Mouse (Mus musculus) forelimb bud, embryonic 11.5 days (tissue): Measurements from ENCODE around the gene Pgs1.

ENCODE experiments used
- DNase-seq: peaks from one replicate; pipeline ENCODE4 v3.0.0-alpha.2; 2012; ENCODE audit warnings: low read depth, low spot score

Gene Pgs1

GRCm38 (mm10) chr11:118042791-118043190 lies 56.7 kb downstream of the Pgs1 start:
- no peak for DNase-seq

GRCm38 (mm10) chr11:118043293-118043907 lies 57.3 kb downstream of the Pgs1 start:
- DNase-seq = no peak

- DNase-seq = no peak
Measured at GRCm38 (mm10) chr11:118049641-118050040, 63.5 kb downstream of the Pgs1 start.

DNA sequence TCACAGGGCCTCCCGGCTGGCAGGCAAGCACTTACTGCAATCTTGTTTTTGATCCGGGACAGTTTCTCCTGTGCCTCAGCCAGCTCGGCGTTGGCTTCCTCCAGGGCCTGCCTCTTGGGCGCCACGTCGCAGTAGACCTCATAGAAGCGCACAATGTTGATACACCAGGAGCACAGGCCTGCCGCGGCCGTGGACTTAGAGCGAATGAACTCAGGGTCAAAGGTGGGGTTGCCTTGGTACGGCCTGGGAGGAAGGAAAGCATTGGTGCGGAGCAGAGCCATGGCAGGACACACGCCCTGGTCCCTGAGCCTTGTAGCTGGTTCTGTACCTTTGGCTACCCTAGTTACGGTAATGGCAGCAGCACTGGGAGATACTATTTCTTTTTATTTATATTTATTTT lies 64.1 kb downstream of the Pgs1 start:
- no peak for DNase-seq

DNA sequence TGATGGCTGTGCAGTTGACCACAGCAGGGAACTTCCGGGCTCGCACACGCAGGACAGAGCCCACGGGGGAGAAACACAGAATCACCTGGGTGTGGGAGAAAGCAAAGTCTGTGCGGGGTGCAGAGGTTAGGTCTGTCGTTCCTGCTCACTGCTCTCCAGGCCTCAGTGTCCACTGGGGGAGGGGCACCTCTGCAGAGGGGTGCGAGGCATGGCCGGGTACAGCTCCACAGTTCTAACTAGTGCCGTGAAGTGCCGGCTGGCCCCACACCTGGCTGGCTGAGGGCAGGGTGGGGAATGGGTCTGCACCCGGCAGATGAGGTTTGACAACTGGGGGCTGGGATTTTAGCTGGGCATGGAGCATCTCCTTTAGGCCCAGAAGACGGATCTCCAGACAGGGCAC lies 72.3 kb downstream of the Pgs1 start:
- no peak for DNase-seq

DNA sequence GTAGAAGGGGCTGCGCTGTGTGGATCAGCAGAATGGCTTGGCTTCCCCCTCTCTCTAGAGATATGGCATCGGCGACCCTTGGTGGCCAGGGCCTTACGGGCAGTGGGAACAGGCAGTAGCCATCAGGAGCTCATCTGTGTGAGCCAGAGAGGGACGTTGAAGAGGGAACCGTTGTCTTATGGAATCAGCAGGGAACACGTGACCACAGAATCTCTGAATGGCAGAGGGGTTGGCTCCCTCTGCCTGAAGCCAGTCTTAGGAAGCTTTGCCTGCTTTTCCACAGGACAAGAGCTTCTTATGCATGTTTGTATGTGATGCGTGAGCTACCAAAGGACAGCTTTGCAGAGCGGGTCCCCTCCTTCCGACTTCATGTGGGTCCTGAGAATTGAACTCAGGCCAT lies 72.8 kb downstream of the Pgs1 start:
- DNase-seq = no peak

- no peak for DNase-seq
Measured at GRCm38 (mm10) chr11:118060038-118060437, 73.9 kb downstream of the Pgs1 start.

GRCm38 (mm10) chr11:118067588-118067987 lies 81.5 kb downstream of the Pgs1 start:
- no peak for DNase-seq

DNA sequence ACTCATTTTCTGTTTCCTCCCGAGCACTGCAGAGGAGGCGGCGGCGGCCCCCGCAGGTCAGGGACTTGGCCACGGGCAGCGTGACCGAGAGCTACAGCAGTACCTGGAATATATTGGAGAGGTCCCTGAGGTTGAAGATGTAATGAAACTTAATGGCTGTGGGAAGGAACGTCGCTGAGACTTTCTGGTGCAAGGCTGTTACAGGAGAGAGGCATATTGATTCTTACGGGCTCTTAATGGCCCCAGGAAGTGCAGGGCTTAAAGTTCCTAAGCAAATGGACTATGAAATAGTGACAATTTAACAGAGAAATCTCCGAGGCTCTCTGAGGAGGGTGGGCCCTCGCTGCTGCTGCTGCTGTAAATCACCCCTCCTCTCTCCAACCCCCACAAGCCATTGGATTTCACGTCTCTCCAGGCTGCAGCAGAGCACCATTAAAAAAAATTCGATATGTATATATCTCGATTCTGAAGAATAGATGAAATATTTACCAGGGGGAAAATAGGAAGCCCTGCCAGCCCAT lies 82.8 kb downstream of the Pgs1 start:
- DNase-seq = no peak

DNA sequence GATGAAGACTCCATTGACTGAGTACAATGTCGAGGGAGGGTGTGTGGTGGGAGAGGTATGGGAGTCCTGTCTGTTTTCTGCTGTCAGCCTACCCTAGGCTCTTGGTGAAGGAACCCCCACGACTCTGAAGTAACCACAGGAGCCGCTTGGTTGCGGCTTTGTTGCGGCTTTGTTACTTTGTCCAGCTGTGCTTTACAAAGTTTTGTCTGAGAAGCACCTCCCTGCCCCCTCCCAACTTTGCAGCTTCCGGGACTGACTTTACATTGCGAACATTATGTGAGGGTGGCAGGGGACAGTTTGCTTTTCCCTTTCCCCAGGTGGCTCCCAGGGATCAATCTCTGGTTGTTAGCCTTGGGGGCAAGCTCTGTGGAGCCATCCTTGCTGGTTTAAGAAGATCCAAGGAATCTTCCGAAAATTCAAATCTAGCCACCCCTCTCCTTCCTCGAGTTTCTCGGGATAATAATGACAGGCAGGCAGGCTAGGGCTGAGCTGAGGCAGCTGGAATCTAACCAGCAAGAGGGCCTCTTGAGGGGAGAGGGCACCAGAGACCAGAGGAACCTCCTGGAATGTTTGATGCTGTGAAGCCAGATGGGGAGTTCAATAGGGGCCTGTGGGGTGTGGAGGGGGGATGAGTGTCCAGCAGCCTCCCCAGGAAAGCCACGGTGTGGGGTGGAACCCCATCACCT lies 85.3 kb downstream of the Pgs1 start:
- no peak for DNase-seq
